Mouse (Mus musculus) lung, postnatal 25 days (tissue): Measurements from ENCODE around the gene Hs3st3b1.

Source experiments
- DNase-seq: peaks from one replicate; pipeline ENCODE4 v3.0.0; 2022; ENCODE audit warnings: low spot score

The Hs3st3b1 gene

GRCm38 (mm10) chr11:63922091-63922621, at the start of gene Hs3st3b1:
Hs3st3b1 (minus strand) TSS chr11:63922290.
- DNase-seq: peak; percentile 97

- no peak for DNase-seq
These were observed 49.4 kb upstream of the Hs3st3b1 start for GRCm38 (mm10) chr11:63971462-63971861.

- no peak for DNase-seq
These were observed 48.7 kb upstream of the Hs3st3b1 start for GRCm38 (mm10) chr11:63970818-63971217.

- DNase-seq: no peak
These were observed 47.3 kb upstream of the Hs3st3b1 start for GRCm38 (mm10) chr11:63969205-63969910.

- DNase-seq: no peak
These were observed 46.4 kb upstream of the Hs3st3b1 start for GRCm38 (mm10) chr11:63968388-63969035.

GRCm38 (mm10) chr11:63967641-63968387, 45.7 kb upstream of the Hs3st3b1 start:
- DNase-seq: no peak

GRCm38 (mm10) chr11:63965437-63965836, 43.3 kb upstream of the Hs3st3b1 start:
- peak; percentile 35 for DNase-seq

GRCm38 (mm10) chr11:63957207-63957606, 35.1 kb upstream of the Hs3st3b1 start:
- DNase-seq: peak; percentile 69

- no peak for DNase-seq
These were observed 34.7 kb upstream of the Hs3st3b1 start for GRCm38 (mm10) chr11:63956748-63957147.

GRCm38 (mm10) chr11:63953887-63954286, 31.8 kb upstream of the Hs3st3b1 start:
- DNase-seq: no peak

- no peak for DNase-seq
These were observed 30.7 kb upstream of the Hs3st3b1 start for GRCm38 (mm10) chr11:63952743-63953191.

GRCm38 (mm10) chr11:63951831-63952631, 29.9 kb upstream of the Hs3st3b1 start:
- peak; percentile 80 for DNase-seq

GRCm38 (mm10) chr11:63948371-63948770, 26.3 kb upstream of the Hs3st3b1 start:
- DNase-seq: no peak

- no peak for DNase-seq
These were observed 24.9 kb upstream of the Hs3st3b1 start for GRCm38 (mm10) chr11:63947024-63947423.

- DNase-seq: no peak
These were observed 21.9 kb upstream of the Hs3st3b1 start for GRCm38 (mm10) chr11:63943947-63944346.

GRCm38 (mm10) chr11:63943268-63943890, 21.3 kb upstream of the Hs3st3b1 start:
- DNase-seq: no peak

- peak; percentile 55 for DNase-seq
These were observed 20.1 kb upstream of the Hs3st3b1 start for GRCm38 (mm10) chr11:63942177-63942576.

GRCm38 (mm10) chr11:63936641-63937040, 14.6 kb upstream of the Hs3st3b1 start:
- DNase-seq: no peak

GRCm38 (mm10) chr11:63926901-63927300, 4.8 kb upstream of the Hs3st3b1 start:
- DNase-seq: no peak

- DNase-seq: peak; percentile 87
These were observed 3.1 kb upstream of the Hs3st3b1 start for GRCm38 (mm10) chr11:63925161-63925582.

- DNase-seq: no peak
These were observed 2.3 kb upstream of the Hs3st3b1 start for GRCm38 (mm10) chr11:63924286-63924930.
